Mouse (Mus musculus) liver, postnatal 0 days (tissue): ENCODE data around the gene Dydc2. TPM values are rescaled to one million over a fixed set of nuclear protein-coding genes. Genes with fewer than 3 reads are reported as not detected.

Source experiments
- ATAC-seq: fragments of 200-750 bp; cut with Nextera tagmentation; 2 replicates; pipeline ENCODE4 v1.8.0; 2017; ENCODE audit warnings: mild to moderate bottlenecking, moderate library complexity
- DNase-seq: peaks from one replicate; pipeline ENCODE4 v3.0.0-alpha.2; 2016
- H3K27ac ChIP-seq: fragments of 300-500 bp; sonication (generic); 2 replicates; pipeline ENCODE4 v1.5.1; 2014; ENCODE audit warnings: antibody characterized with exemption, moderate library complexity, mild to moderate bottlenecking, low read depth
- H3K27me3 ChIP-seq: fragments of 300-500 bp; sonication (generic); 2 replicates; pipeline ENCODE4 v1.6.1; 2014; ENCODE audit warnings: low read length, control low read depth, mixed read lengths; ENCODE audit not compliant: insufficient read depth
- H3K36me3 ChIP-seq: fragments of 300-500 bp; sonication (generic); replicated peaks from 2 replicates; pipeline ENCODE4 v1.6.1; 2014; ENCODE audit warnings: mild to moderate bottlenecking, control low read depth, low read length, moderate library complexity, mixed read lengths; ENCODE audit not compliant: insufficient read depth
- H3K4me1 ChIP-seq: fragments of 300-500 bp; sonication (generic); 2 replicates; pipeline ENCODE4 v1.6.1; 2014; ENCODE audit warnings: antibody characterized with exemption, mild to moderate bottlenecking, control low read depth; ENCODE audit not compliant: insufficient read depth
- H3K4me2 ChIP-seq: fragments of 300-500 bp; sonication (generic); 2 replicates; pipeline ENCODE4 v1.6.1; 2014; ENCODE audit warnings: low read depth, mild to moderate bottlenecking, low read length, moderate library complexity, mixed read lengths
- H3K4me3 ChIP-seq: fragments of 300-500 bp; sonication (generic); 2 replicates; pipeline ENCODE4 v1.5.1; 2014; ENCODE audit warnings: low read depth, low read length
- H3K9ac ChIP-seq: fragments of 300-500 bp; sonication (generic); replicated peaks from 2 replicates; pipeline ENCODE4 v1.6.1; 2014; ENCODE audit warnings: mild to moderate bottlenecking, moderate library complexity
- H3K9me3 ChIP-seq: fragments of 300-500 bp; sonication (generic); 2 replicates; pipeline ENCODE4 v1.6.1; 2016; ENCODE audit warnings: mild to moderate bottlenecking, control low read depth, low read length, mixed read lengths
- CTCF ChIP-seq: sonication (generic); IDR thresholded peaks from 2 replicates; pipeline ENCODE4 v1.5.1; 2016; ENCODE audit warnings: antibody characterized with exemption, low read depth
- EP300 ChIP-seq: IDR thresholded peaks from 2 replicates; pipeline ENCODE4 v1.6.1; 2016; ENCODE audit warnings: antibody characterized with exemption, low read depth, mild to moderate bottlenecking
- WGBS: fragments of 180-500 bp; shearing (Covaris S2); extraction: QIAGEN DNeasy Blood & Tissue Kit; methylation state at CpG from one replicate; pipeline ENCODE4 v1.1.7; 2014; ENCODE audit not compliant: insufficient replicate concordance; 5-methylcytosine and 5-hydroxymethylcytosine counted together
- polyA plus RNA-seq: library from polyadenylated mRNA; unstranded; fragments of >200 nt; fragmentation: Nextera tagmentation; extraction: Ambion mirVana; gene quantifications from 2 replicates; pipeline ENCODE4 v1.2.1, GENCODE M21; 2015

The Dydc2 gene
- polyA plus RNA-seq, 1 experiment from 2014 or later: not detected

GRCm38 (mm10) chr14:41014701-41015240 lies 54.2 kb downstream of the Dydc2 start:
- 40% methylated on average over 5 of the region's 5 CpGs for WGBS
- DNase-seq: no peak
- TF ChIP-seq CTCF: no peak
- TF ChIP-seq EP300: no peak
- no peaks in the 10 kb centered on the region for H3K27me3 ChIP-seq
- H3K36me3 ChIP-seq: no peaks in the 10 kb centered on the region
- H3K4me3 ChIP-seq: no peak overlapping the region
- ATAC-seq: no peak
- H3K9me3 ChIP-seq: no peaks in the 10 kb centered on the region
- no peak overlapping the region for H3K9ac ChIP-seq
- H3K27ac ChIP-seq: no peak overlapping the region
- peaks cover 58% of the 10 kb centered on the region for H3K4me1 ChIP-seq
- H3K4me2 ChIP-seq: no peak overlapping the region

- Histone ChIP-seq H3K9ac (peak within 1 kb of the TSS; percentile 80), H3K27ac (peak within 1 kb of the TSS; percentile 71), H3K4me3 (peak within 1 kb of the TSS; percentile 65), H3K36me3 (no peaks in the 10 kb centered on the region), H3K4me2 (peak within 1 kb of the TSS; percentile 93), H3K4me1 (peaks cover 61% of the 10 kb centered on the region), H3K9me3 (no peaks in the 10 kb centered on the region), H3K27me3 (no peaks in the 10 kb centered on the region)
- TF ChIP-seq CTCF (no peak), EP300 (no peak)
- WGBS: 6% methylated on average over 32 of the region's 32 CpGs
- DNase-seq: peak; percentile 93
- ATAC-seq: peak; percentile 98
Measured at GRCm38 (mm10) chr14:41013630-41014613, 55.1 kb downstream of the Dydc2 start, which contains the start of gene Fam213a. Gene Fam213a, minus strand, starts transcription at chr14:41013788.

GRCm38 (mm10) chr14:41013143-41013542 lies 55.9 kb downstream of the Dydc2 start:
- peak overlapping the region; percentile 71 for H3K27ac ChIP-seq
- no peaks in the 10 kb centered on the region for H3K27me3 ChIP-seq
- peak overlapping the region; percentile 80 for H3K9ac ChIP-seq
- H3K4me2 ChIP-seq: peak overlapping the region; percentile 93
- no peaks in the 10 kb centered on the region for H3K36me3 ChIP-seq
- TF ChIP-seq EP300 (no peak), CTCF (no peak)
- WGBS: 8% methylated on average over 9 of the region's 9 CpGs
- peaks cover 68% of the 10 kb centered on the region for H3K4me1 ChIP-seq
- DNase-seq (no peak), ATAC-seq (no peak)
- H3K4me3 ChIP-seq: peak overlapping the region; percentile 65
- H3K9me3 ChIP-seq: no peaks in the 10 kb centered on the region

- ATAC-seq: no peak
- no peaks in the 10 kb centered on the region for H3K36me3 ChIP-seq
- H3K27ac ChIP-seq: 0 out of 2 replicates have a peak overlapping the region, but pooled peaks have one; percentile 13
- no peaks in the 10 kb centered on the region for H3K9me3 ChIP-seq
- WGBS: 67% methylated on average over 3 of the region's 3 CpGs
- H3K4me3 ChIP-seq: no peak overlapping the region
- peak overlapping the region; percentile 93; the same call in 1 of the 2 replicates for H3K4me2 ChIP-seq
- no peak for DNase-seq
- H3K9ac ChIP-seq: 0 out of 2 replicates have a peak overlapping the region, but pooled peaks have one; percentile 1
- H3K27me3 ChIP-seq: no peaks in the 10 kb centered on the region
- H3K4me1 ChIP-seq: peaks cover 72% of the 10 kb centered on the region
- no peak for TF ChIP-seq EP300
- TF ChIP-seq CTCF: no peak
Measured at GRCm38 (mm10) chr14:41011916-41012315, 57.1 kb downstream of the Dydc2 start.

GRCm38 (mm10) chr14:41008138-41008537 lies 60.9 kb downstream of the Dydc2 start:
- Histone ChIP-seq H3K9me3 (no peaks in the 10 kb centered on the region), H3K27ac (peak overlapping the region; percentile 83), H3K4me1 (peaks cover 80% of the 10 kb centered on the region), H3K4me3 (peak overlapping the region; percentile 17), H3K36me3 (peaks cover 3% of the 10 kb centered on the region; the same call in 1 of the 2 replicates), H3K27me3 (no peaks in the 10 kb centered on the region), H3K4me2 (peak overlapping the region; percentile 63), H3K9ac (peak overlapping the region; percentile 36)
- peak; percentile 62 for DNase-seq
- WGBS: 44% methylated on average over 2 of the region's 2 CpGs
- peak; percentile 80 for ATAC-seq
- no peak for TF ChIP-seq CTCF
- TF ChIP-seq EP300: no peak

- TF ChIP-seq EP300: peak; percentile 95
- TF ChIP-seq CTCF: no peak
- no peaks in the 10 kb centered on the region for H3K27me3 ChIP-seq
- WGBS: 27% methylated on average over 5 of the region's 5 CpGs
- H3K4me2 ChIP-seq: peak overlapping the region; percentile 63
- peaks cover 4% of the 10 kb centered on the region for H3K36me3 ChIP-seq
- peak overlapping the region; percentile 36 for H3K9ac ChIP-seq
- H3K4me1 ChIP-seq: peaks cover 75% of the 10 kb centered on the region
- H3K27ac ChIP-seq: peak overlapping the region; percentile 83
- ATAC-seq (peak; percentile 75), DNase-seq (peak; percentile 40)
- H3K4me3 ChIP-seq: peak overlapping the region; percentile 17
- H3K9me3 ChIP-seq: no peaks in the 10 kb centered on the region
Measured at GRCm38 (mm10) chr14:41007641-41008040, 61.4 kb downstream of the Dydc2 start.
